Mouse (Mus musculus) cerebellum, adult 8-10 months (tissue): ENCODE measurements around the gene Gm20605.

Experiments used
- DNase-seq: peaks from one replicate; pipeline ENCODE4 v3.0.0; 2022

The Gm20605 gene

DNA sequence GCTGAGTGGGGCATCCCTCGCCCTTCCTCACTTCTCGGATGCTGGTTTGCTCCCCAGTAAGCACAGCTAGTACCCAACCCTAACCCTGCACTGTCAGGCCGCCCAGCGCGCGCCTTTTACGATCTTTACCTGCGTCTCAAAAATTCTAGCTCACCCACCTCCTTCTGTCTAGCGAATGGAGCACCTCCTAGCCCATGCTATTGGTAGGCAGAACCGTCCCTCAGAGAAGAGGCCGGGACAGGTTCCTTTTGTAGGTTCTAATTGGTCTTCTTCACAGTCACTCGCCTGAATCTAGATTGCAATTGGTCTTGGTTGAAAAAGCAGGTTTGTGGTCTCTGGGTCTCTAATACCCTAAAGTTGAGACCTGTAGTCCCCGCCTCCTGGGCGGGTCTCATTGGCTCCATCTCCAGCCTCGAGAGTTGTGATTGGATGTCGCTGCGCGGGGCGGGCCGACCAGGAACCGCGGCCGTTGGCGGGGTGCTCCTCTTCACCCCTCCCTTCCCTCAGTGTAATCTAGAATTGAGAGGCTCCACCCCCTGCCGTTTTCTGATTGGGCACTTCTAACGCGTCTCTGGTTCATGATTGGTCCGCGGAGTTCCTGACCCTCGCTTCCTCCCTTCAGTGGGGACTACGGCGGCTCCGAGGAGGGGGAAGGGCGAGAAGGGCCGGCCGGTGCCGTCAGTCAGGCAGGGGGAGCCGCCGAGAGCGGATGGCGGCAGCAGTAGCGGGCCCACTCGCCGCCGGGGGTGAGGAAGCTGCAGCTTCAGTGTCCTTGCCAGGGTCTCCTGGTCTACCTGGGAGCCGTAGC lies at the start of gene Gm20605, which contains the start of the genes Fbxo24 and Lrch4:
Gene Gm20605, plus strand, starts transcription at position 678 of the 808 bp plus-strand sequence.
Gene Fbxo24, minus strand, starts transcription at position 505 of the 808 bp plus-strand sequence.
Gene Lrch4, plus strand, starts transcription at position 624 of the 808 bp plus-strand sequence.
- peak; percentile 98 for DNase-seq

DNA sequence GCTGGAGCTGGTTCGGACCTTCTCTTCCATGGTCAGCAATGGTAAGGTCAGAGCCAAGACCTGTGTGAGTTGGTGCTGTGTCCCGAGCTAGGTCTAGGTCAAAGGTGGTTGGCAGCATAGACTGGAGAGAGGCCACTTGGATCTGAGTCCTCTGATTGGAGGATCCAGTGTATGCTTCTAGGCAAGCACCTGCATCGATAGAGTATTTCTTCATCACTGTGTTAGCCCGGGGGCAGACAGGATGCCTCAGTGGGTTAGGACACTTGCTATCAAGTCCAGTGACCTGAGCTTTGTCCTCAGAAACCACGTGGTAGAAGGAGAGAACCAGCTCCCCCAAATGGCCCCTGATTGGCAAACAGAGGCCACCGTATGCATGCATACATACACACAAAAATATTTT lies 48.7 kb upstream of the Gm20605 start:
- DNase-seq, result no peak

DNA sequence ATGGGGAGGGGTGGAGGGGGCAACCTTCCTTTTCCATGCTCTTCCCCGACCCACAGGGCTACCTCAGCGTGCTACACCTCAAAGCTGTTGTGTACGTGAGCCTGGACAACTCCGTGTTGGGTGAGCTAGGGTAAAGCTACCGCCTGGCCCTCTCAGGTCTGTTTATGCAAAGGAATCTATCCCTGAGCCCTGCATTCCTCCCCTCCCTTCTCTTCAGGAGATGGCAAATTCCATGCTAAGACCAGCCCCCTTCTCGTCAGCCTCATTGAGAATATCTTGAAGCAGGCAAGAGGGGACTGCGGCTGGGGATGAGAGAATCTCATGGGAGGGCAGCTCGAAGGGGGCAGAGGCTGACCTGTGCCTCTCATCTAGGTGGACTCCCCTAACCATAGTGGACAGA lies 46.3 kb upstream of the Gm20605 start:
- no peak for DNase-seq

DNA sequence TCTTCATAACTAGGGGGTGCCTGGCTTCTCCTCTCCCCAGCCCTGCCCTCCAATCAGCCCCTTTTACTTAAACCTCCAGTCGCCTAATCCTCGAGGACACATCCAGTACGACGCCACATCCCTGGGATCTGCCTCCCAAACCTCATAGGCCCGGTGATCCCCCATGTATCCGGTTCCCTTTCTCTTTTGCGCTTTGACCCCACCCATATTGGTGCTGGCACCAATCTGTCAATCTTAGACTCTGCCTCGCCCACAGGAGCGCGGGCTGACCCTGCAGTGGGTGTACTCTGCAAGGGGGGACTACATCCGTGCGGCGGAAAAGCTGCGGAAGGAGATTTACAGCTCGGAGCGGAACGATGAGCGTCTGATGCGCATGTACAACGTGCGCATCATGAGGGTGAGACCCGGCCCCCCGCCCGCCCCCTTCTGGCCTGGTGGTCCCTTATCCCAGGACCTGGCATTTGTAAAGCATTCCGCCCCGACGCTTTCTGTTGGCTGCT lies 45.3 kb upstream of the Gm20605 start:
- DNase-seq, result no peak

DNA sequence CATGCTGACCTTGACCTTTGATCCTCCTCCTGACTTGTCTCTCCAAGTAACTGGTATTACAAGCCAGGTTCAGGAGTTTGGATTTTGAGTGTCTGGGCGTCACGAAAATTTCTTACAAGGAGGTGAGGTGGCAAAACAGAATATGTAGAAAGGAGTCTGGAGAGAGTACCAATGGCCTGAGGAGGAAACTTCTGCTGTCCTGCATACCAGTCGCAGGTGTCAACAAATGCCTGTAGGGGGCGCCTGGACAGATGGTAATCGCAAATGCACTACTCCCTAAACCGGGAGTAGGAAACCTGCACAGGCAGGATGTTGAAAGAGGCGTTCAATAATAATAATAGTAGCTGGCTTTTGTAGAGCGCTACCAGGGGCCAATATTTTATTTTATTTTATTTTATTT lies 44.0 kb upstream of the Gm20605 start:
- peak; percentile 75 for DNase-seq

DNA sequence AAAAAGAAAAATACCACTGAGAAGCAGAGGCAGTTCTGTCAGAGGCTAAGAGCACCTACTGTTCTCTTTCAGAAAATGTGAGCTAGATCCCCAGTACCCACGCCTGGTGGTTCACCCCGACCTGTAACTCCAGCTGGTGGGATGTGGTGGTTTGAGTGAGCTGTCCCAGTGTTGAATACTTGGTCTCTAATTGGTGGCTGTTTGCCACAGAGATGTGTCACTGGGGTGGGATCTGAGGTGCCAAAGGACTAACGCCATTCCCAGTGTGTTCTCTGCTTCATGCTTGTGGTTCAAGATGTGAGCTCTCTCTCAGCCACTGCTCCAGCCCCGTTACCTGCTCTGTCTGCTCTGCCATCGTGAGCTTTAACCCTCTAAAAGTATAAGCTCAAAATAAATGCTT lies 38.5 kb upstream of the Gm20605 start:
- no peak for DNase-seq

DNA sequence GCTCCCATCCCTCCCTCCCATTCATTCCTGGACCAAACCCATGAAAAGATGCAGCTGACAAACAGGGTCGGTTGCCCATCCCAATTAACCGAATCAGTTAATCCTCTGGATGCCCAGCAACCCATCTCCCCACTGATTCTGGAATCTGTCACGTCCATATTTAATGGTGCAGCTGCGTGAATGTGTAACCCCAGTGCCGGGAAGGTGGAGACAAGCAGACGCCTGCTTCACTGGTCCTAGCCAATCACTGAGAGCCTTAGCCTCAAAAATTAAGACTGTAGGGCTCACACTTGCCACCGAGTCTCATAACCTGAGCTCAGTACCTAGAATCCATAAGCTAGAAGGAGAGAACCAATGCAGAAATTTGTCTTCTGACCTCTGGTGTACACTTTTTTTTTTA lies 33.1 kb upstream of the Gm20605 start:
- no peak for DNase-seq

DNA sequence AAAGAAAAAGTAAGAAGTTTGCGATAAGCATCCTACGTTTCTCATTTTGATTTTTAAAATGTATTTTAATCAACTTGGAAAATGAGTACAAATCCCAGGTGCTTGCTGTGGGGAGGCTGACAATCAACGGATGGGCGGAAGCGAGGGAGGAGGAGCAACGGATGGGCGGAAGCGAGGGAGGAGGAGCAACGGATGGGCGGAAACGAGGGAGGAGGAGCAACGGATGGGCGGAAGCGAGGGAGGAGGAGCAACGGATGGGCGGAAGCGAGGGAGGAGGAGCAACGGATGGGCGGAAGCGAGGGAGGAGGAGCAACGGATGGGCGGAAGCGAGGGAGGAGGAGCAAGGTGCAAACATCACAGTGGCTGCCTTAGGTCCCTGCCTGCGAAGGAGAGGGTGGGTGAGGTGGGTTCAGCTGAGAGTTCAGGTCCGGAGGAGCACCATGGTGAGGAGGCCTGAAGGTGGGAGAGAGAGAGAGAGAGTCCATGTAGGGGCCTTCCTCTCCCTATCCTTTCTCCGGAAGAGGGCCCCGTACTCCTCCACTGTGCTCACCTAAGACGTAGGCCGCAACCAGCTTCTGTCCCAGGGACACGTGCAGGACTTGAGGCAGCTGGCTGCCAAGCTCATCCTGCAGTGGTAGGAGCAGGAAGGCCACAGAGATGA lies 32.2 kb upstream of the Gm20605 start:
- DNase-seq, result no peak

DNA sequence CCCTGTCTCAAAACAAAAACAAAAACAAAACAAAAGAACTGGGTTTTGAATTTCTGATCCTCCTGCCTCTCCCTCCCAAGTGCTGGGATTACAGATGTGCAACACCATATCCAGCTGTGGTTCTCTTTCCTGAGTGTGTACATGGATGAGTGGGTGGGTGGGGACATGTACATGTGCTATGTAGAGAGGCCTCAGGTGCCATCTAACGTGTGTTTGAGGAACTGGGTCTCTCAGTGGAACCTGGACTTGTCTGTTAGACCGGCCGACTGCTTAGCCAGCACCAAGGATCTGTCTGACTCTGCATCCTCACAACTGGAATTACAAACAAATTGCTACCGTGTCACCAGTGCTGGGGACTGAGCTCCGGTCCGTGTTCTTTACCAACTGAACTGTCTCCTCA lies 31.4 kb upstream of the Gm20605 start:
- no peak for DNase-seq

DNA sequence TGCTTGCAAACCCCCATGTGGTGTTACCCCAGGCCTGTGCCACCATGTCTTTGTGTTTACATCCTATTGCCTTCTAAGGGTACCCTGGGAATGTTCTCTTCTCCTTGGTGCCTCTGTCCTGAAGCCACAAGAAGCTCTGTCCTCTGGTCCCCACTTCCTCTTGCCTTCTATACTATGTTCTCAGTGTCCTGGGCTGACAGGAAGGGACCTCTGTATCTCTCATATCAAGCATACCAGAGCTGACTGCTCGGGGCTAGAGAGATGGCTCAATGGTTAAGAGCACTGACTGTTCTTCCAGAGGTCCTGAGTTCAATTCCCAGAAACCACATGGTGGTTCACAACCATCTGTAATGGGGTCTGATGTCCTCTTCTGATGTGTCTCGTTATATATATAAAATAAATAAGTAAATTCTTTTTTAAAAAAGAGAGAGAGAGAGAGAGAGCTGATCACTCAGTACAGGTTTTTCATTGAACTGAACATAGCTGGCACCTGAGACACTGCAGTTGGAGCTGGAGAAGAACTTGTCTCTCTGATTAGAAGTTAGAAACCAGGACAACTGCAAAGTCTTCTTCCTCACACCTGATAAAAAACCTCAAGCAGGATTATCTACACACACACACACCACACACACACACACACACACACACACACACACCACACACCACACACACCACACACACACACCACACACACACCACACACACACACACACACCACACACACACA lies 30.7 kb upstream of the Gm20605 start:
- DNase-seq, result no peak

DNA sequence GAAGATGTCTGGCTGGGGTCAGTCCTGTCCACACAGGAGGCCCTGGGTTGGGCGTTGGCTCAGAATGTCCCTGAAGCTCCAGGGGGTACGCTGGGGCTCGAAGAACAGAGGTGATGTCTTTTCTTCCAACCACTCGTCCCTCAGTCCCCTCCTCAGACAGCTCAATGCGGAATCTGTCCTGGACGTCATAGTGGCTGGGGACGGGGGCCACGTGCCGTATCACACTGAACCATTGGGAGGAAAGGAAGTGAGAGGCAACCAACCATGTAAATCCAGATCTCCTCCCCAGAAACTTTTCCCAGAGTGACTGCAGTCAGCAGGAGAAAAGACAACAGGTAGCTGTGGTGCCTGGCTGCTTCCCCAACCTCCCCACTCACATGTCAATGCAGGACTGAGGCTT lies 29.4 kb upstream of the Gm20605 start:
- no peak for DNase-seq

DNA sequence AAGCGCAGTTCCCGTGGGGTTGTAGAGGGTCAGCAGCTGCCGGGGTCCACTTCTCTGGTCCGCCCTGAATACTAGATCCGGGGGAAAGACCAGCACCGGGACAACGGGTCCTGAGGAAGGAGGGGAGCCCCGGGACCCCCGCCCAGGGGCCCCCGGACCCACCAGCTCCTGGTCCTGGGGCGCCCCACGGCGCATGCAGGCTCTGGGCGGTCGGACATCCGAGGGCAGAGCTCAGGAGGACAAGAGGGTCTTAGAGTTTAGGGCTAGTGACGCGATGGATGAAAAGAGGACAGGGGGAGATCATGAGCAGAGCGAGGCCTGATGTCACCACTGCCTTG lies 28.7 kb upstream of the Gm20605 start:
- no peak for DNase-seq

DNA sequence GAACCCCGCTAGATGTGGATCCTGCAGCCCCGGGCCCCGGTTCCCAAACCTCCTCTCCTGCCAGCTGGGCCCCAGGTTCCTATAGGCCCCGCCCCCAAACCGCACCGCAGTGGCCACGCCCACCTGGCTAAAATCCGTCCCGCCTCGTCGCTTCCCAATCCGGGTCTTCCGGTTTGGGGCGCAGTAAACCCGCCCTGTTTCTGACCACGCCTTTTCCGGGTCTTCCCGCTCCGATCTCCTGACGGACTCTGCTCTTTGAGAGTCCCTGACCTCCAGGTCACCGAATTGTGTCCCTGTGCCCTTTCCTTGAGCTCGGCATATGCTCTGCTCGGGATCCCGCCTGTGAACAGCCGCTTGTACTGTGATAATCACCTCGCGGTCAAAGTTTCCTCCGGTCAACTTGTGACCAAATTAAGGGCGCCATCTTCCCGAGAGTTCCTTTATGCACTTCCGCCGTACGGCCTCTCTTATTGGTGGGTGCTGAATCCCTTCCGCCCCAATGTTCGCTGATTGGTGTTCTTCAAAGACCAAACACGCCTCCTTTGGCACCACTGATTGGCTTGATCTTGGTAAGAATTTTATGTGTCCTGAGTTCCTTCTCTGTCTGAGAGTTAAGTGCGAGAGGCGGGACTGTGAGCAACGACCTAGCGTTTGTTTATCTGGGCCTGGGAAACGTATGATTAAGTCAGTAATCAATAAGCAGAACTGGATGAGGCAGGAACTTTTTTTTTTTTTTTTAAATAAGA lies 28.2 kb upstream of the Gm20605 start, which contains the start of gene Mospd3:
Gene Mospd3, minus strand, starts transcription at position 440 of the 746 bp plus-strand sequence.
- DNase-seq, result peak; percentile 96

DNA sequence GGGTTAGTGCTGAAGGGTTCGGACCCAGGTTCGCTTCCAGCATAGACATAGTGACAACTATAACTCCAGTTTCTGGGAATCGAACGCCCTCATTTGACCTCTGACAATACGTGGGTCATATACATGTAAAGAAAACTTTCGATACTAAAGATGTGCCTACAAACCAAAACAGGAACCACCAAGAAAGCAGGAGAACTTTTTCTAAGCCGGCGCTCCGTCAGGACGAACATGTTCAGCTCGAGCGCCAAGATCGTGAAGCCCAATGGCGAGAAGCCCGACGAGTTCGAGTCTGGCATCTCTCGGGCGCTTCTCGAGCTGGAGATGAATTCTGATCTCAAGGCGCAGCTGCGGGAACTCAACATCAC lies 27.6 kb upstream of the Gm20605 start:
- DNase-seq, result no peak

DNA sequence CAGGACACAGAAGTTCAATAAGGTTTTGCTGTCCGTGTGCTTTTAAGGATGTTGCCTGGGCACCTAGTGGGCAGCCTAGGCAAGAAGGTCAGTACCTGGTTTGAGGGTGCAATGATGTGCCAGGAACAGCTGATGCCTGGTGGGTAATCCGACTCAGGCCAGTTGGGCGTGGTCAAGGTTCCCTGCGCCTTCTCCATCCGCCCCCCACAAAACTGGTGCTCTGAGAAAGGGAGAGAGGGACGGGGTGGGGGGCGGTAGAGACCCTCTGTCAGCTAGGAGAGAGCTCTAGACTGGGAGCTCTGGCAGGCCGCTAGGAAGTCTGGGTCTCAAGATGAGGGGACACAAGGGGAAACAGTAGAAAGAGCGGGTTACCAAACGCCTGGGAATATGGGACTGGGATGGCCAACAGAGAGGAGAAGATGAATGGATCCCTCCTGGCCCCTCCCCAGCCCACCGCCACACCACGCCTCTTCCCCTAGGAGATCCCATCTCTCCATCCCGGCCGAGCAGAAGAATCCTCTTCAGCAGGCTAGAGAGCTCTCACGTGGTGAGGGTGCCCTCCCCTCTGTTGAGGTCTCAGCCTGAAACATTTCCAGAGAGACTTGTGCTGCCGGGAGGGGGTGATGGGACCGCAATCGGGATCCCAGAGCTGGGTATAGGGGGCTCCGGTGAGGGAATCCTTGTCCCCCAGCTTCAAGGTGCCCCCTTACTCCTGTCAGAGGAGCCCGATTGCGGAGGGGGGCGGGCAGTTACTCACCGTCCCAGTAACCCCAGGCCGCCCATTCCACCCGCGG lies 20.9 kb upstream of the Gm20605 start:
- DNase-seq, result no peak

DNA sequence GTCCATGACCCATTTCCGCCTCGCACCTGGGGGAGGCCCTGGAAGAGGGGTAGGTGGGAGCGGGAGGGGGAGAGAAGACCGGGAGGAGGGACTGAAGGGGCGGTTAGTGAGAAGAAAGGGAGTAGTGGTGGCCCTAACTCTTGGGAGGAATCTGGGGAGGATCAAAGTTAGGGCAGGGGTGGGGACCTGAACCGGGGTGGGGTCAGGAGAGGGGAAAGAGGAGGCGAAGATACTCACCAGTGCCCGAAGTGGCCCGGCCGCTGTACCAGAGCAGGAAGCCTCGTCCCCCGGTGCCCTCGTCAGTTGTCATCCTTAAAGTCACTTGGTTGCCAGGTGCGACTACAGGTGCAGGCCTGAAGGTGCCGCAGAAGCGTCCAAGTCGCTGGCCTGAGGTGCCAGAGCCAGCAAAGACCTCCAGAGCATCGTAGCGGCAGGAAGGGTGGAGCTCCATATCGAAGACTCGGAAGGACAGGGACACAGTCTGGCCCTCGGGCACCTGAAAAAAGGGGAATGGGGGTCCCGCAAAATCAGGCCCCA lies 20.3 kb upstream of the Gm20605 start:
- DNase-seq, result no peak

DNA sequence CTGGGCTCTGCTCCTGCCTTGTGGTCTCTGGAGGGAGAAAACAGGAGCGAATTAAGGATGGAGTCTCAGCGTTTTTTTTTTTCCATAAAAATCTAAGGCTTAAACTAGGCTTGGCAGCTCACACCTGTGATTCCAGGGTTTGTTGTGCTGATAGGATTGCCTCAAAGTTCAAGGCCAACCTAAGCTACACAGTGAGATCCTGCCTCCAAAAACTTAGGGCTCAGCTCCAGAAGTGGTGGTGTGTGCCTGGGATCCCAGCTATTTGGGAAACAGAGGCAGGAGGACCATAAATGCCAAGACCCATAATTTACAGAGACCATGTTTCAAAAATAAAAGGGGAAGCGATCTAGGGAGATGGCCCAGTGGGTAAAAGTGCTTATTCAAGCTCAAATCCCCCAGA lies 19.7 kb upstream of the Gm20605 start:
- no peak for DNase-seq

DNA sequence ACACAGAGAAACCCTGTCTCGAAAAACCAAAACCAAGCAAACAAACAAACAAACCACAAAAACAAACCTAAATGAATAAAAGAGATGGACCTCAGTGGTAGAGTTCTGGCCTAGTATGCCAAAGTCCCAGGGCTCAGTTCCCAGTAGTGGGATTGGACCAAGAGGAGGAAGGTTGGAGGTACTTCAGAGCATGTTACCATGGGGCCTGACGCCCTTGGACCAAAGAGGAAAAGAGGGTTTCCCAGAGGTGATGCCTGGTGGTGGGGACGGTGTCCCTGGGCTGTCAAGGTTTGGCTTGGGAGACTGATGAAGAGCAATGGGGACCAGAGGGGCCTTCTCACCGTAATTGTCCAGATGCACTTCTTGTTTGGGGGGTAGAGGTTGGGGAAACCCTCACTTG lies 18.9 kb upstream of the Gm20605 start:
- no peak for DNase-seq

DNA sequence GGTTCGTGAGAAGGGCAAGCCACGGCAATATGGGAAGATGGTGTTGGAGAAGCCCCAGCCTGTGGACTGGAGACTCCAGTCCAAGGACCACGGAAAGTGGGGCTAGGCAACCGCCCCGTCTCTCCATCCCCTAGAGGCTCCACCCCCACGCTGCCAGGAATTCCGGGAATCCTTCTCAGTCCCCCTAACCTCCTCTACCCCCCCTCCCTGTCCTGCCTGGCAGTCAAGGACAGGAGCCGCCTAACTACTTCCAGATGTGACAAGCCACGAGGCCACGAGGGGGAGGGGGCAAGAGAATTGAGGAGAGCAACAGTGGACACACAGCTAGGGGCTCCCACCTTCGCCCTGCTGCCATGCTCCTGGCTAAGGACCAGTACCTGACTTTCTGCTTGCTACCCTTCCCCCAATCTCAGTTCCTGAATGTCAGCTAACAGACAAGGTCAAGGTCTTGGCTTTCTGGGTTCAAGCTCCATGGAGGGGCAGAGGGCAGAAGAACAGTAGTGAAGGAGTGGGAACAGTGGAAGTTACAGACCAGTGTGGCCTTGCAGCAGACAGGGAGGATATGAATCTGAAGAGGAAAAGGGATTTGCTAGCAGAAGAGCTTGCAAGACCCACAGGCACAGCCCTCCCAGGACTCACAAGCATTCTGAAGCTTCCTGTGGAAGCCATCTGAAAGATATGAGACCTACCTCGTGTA lies 18.3 kb upstream of the Gm20605 start:
- DNase-seq, result no peak

DNA sequence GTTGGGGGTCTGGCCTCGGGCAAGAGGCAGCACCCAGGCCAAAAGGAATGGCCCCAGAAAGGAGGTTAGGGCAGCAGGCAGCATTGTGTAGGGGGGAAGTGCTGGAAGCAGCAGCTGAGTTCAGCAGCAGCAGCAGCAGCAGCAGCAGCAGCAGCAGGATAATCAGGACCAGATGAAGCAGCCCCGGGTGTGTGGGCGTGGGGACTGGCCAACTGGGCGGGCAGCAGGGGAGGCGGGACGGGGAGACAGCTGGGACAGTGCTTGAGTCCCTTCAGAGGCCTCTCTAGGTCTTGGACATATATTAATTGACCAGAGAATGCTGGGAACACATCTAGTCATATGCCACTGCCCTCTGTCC lies 17.8 kb upstream of the Gm20605 start:
- no peak for DNase-seq

DNA sequence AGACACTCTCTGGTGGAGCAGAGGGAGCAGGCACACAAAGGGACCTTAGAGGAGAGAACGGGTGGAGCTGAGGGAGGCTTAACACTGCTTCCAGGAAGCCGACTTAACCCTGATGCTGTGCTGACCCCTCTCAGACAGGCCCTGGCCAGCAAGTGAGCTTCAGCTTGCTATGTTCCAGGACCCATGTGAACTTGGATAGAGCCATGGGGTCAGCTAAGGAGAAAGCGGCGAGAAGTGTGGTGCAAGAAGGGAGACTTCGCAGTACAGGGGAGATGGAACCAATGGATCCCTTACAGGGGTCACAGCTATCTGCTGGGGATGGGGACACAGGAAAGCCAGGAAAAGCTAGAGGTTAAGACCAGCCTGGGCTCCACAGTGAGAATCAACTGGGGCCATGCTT lies 15.9 kb upstream of the Gm20605 start:
- DNase-seq, result no peak
